Mouse (Mus musculus): ENCODE measurements around the gene Mfap5.
"Not testable (repeated sequence)": the region's sequence is repeated elsewhere in the genome, so short reads cannot be mapped to it uniquely, and the experiment has no call there.

The Mfap5 gene

GRCm38 (mm10) chr6:122505545-122505944, at the start of gene Mfap5:
Gene Mfap5 (plus strand): TSS chr6:122505845.
- no peak for DNase-seq (ENCODE audit: low spot score in 2 of 2)

- no peak for DNase-seq (ENCODE audit: low spot score in 2 of 2)
These were observed 46.5 kb upstream of the Mfap5 start for GRCm38 (mm10) chr6:122458946-122459693.

GRCm38 (mm10) chr6:122466092-122466713, 39.4 kb upstream of the Mfap5 start:
- DNase-seq (ENCODE audit: low spot score in 2 of 2), result no peak

- DNase-seq (ENCODE audit: low spot score in 2 of 2), result no peak
These were observed 36.5 kb upstream of the Mfap5 start for GRCm38 (mm10) chr6:122469030-122469640.

- no peak for DNase-seq (ENCODE audit: low spot score in 2 of 2)
These were observed 35.4 kb upstream of the Mfap5 start for GRCm38 (mm10) chr6:122470240-122470639.

GRCm38 (mm10) chr6:122471461-122471860, 34.2 kb upstream of the Mfap5 start:
- DNase-seq (ENCODE audit: low spot score in 2 of 2), result not testable (repeated sequence)

GRCm38 (mm10) chr6:122478062-122478461, 27.6 kb upstream of the Mfap5 start:
- DNase-seq (ENCODE audit: low spot score in 2 of 2), result no peak

- peak in 1 of 2 experiments; percentile 29 for DNase-seq (ENCODE audit: low spot score in 2 of 2)
These were observed 20.0 kb upstream of the Mfap5 start for GRCm38 (mm10) chr6:122485401-122486296.

GRCm38 (mm10) chr6:122486297-122487117, 19.1 kb upstream of the Mfap5 start:
- DNase-seq (ENCODE audit: low spot score in 2 of 2), result peak; percentile 37 to 40

GRCm38 (mm10) chr6:122490929-122491512, 14.6 kb upstream of the Mfap5 start:
- no peak for DNase-seq (ENCODE audit: low spot score in 2 of 2)

GRCm38 (mm10) chr6:122491557-122491956, 14.1 kb upstream of the Mfap5 start:
- peak; percentile 37 to 47 for DNase-seq (ENCODE audit: low spot score in 2 of 2)

- no peak for DNase-seq (ENCODE audit: low spot score in 2 of 2)
These were observed 13.2 kb upstream of the Mfap5 start for GRCm38 (mm10) chr6:122492479-122492878.

GRCm38 (mm10) chr6:122493799-122494472, 11.7 kb upstream of the Mfap5 start:
- DNase-seq (ENCODE audit: low spot score in 2 of 2), result no peak

- DNase-seq (ENCODE audit: low spot score in 2 of 2), result peak in 1 of 2 experiments; percentile 28
These were observed 10.4 kb upstream of the Mfap5 start for GRCm38 (mm10) chr6:122495082-122495881.

- no peak for DNase-seq (ENCODE audit: low spot score in 2 of 2)
These were observed 9.1 kb upstream of the Mfap5 start for GRCm38 (mm10) chr6:122496501-122496900.

- DNase-seq (ENCODE audit: low spot score in 2 of 2), result no peak
These were observed 7.0 kb upstream of the Mfap5 start, which contains the start of gene Rimklb for GRCm38 (mm10) chr6:122498661-122499060. Gene Rimklb (minus strand): TSS chr6:122498761.

- DNase-seq (ENCODE audit: low spot score in 2 of 2), result no peak
These were observed 604 bp upstream of the Mfap5 start for GRCm38 (mm10) chr6:122505041-122505440.

GRCm38 (mm10) chr6:122508494-122508893, 2.8 kb downstream of the Mfap5 start:
- no peak for DNase-seq (ENCODE audit: low spot score in 2 of 2)

Data from frontal cortex, postnatal 14 days (tissue).